16 mouse cellular contexts compared by ENCODE assay signal in the genomic region with DNA sequence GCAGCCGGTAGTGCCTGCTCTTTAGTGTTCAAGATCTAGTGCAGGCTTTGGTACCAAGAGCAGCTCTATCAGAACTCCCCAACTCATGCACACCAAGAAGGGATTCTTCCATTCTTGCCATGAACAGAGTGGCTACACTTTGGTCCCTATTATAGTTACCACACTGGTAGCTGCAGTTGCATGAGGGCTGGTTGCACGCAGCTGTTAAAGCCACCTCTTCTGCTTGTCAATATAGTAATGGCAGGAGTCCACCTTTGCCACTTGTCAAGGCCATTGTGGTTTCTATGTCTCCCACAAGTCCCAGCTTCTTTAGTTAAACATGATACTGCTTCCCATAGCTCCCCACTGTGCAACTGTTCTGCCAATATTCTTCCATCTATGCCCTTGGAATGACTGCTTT.
DNase-seq lines count a peak whose midpoint lies in the region; TF ChIP-seq lines count a peak whose summit lies in the region.
"Had no signal": no experiment of that assay in that cellular context is flagged by ENCODE, and none has a peak within 500 bp of the region (broad histone marks: within the 10 kb centered on the region; RNA-seq: fewer than 3 reads in every experiment).

No protein-coding gene starts in this region.

- DNase-seq in urinary bladder, postnatal 36 days (ENCODE audit: low spot score in 2 of 2), result no peak
- DNase-seq: adrenal gland, adult 2 months; adrenal gland, adult 8-10 months; adrenal gland, postnatal 10 days; adrenal gland, postnatal 14 days; adrenal gland, postnatal 25 days; adrenal gland, postnatal 36 days; B cell, adult 2 months; cerebellum, adult 11 months; cerebellum, adult 11-12 months; cerebellum, adult 18-20 months; cerebellum, adult 2 months had no signal

- no peak overlapping the region for H3K4me2 ChIP-seq in myocyte (ENCODE audit: low read depth)

- no peaks in the 10 kb centered on the region for H3K79me2 ChIP-seq in myocyte (ENCODE audit: control insufficient read depth, insufficient read depth)

- H3K36me3 ChIP-seq in myocyte (ENCODE audit: control insufficient read depth, insufficient read depth), result no peaks in the 10 kb centered on the region
- H3K36me3 ChIP-seq: G1E had no signal

- no peak overlapping the region for H3K4me3 ChIP-seq in myocyte

- no peak overlapping the region for H3ac ChIP-seq in myocyte (ENCODE audit: control insufficient read depth, insufficient read length)

- no peak for TF ChIP-seq POLR2A in myocyte (IDR thresholded peaks at IDR 0.05; ENCODE audit: insufficient read length, low read depth)

- no peaks in the 10 kb centered on the region for H3K27me3 ChIP-seq in myocyte (ENCODE audit: control insufficient read depth, insufficient read depth, insufficient read length)
- H3K27me3 ChIP-seq: CH12.LX, Patski had no signal

TF ChIP-seq in myocyte, 11 proteins besides CTCF, POLR2A, EP300 and RAD21:
- TF ChIP-seq TCF12 (IDR thresholded peaks at IDR 0.05; ENCODE audit: insufficient read depth, poor library complexity, severe bottlenecking) (peak; percentile 3), POLR2AphosphoS2 (IDR thresholded peaks at IDR 0.05; ENCODE audit: insufficient read length, low read depth) (no peak), MYOD1 (IDR thresholded peaks at IDR 0.05; ENCODE audit: control insufficient read depth in 1 of 3, insufficient read length in 2 of 3, low read depth in 2 of 3) (peak in 2 of 3 experiments; percentile 60 to 73), MYOG (IDR thresholded peaks at IDR 0.05; ENCODE audit: control insufficient read depth in 1 of 3, insufficient read depth in 1 of 3, insufficient read length in 2 of 3, low read depth in 2 of 3) (peak in 2 of 3 experiments; percentile 29 to 31), REST (IDR thresholded peaks at IDR 0.05; ENCODE audit: insufficient read depth, insufficient read length) (no peak)
TF ChIP-seq in myocyte: peak in this region for 3.
